In genomic region chr5:145113416-145113815, GRCm38 (mm10) we compare ENCODE assay signal across 8 mouse cellular contexts. TPM values are rescaled to one million over a fixed set of nuclear protein-coding genes. Genes with fewer than 3 reads are reported as not detected.
DNase-seq lines count a peak whose midpoint lies in the region; ATAC-seq and TF ChIP-seq lines count a peak whose summit lies in the region.
"Had no signal": no experiment of that assay in that cellular context is flagged by ENCODE, and none has a peak within 500 bp of the region (broad histone marks: within the 10 kb centered on the region; RNA-seq: fewer than 3 reads in every experiment).

No protein-coding gene starts in this region.

- H3K4me2 ChIP-seq in lung, embryonic 14.5 days, result peak overlapping the region; percentile 78
- peak overlapping the region; percentile 54; the same call in 1 of the 2 replicates for H3K4me2 ChIP-seq in forebrain, embryonic 16.5 days (ENCODE audit: low read length)
- peak overlapping the region; percentile 69 for H3K4me2 ChIP-seq in myocyte (ENCODE audit: low read depth)

- no peak overlapping the region for H3K27ac ChIP-seq in lung, embryonic 14.5 days (ENCODE audit: low read depth)
- no peak overlapping the region for H3K27ac ChIP-seq in brown adipose tissue, adult 24 weeks (replicated peaks; ENCODE audit: low read depth, low read length)
- H3K27ac ChIP-seq in forebrain, embryonic 16.5 days (ENCODE audit: low read length), result no peak overlapping the region

- 18% methylated on average over 2 of the region's 2 CpGs for WGBS in lung, embryonic 14.5 days
- 61% methylated on average over 2 of the region's 2 CpGs for WGBS in forebrain, embryonic 16.5 days

- peak overlapping the region; percentile 66 for H3K9ac ChIP-seq in lung, embryonic 14.5 days
- no peak overlapping the region for H3K9ac ChIP-seq in forebrain, embryonic 16.5 days (replicated peaks; ENCODE audit: low read depth, low read length)

- H3K36me3 ChIP-seq in lung, embryonic 14.5 days (ENCODE audit: insufficient read depth), result peaks cover 25% of the 10 kb centered on the region
- peaks cover 16% of the 10 kb centered on the region; the same call in 1 of the 2 replicates for H3K36me3 ChIP-seq in forebrain, embryonic 16.5 days (ENCODE audit: control insufficient read depth, insufficient read depth)
- H3K36me3 ChIP-seq in myocyte (ENCODE audit: control insufficient read depth, insufficient read depth), result peaks cover 7% of the 10 kb centered on the region

- TF ChIP-seq CTCF in lung, embryonic 14.5 days (IDR thresholded peaks at IDR 0.05; ENCODE audit: low read depth), result no peak

- no peaks in the 10 kb centered on the region for H3K27me3 ChIP-seq in lung, embryonic 14.5 days (ENCODE audit: insufficient read depth, low read length)
- H3K27me3 ChIP-seq in forebrain, embryonic 16.5 days (replicated peaks; ENCODE audit: control insufficient read depth, insufficient read depth, low read length), result 0 out of 2 replicates have a peak, but pooled peaks cover 4% of the 10 kb centered on the region
- H3K27me3 ChIP-seq in myocyte (ENCODE audit: control insufficient read depth, insufficient read depth, insufficient read length), result no peaks in the 10 kb centered on the region

- ATAC-seq in lung, embryonic 14.5 days (ENCODE audit: insufficient read depth), result no peak
- no peak for ATAC-seq in forebrain, embryonic 16.5 days
- ATAC-seq in inflammation-experienced regulatory T-cells, adult 6 months, result no peak

- peak overlapping the region; percentile 69 for H3K4me3 ChIP-seq in lung, embryonic 14.5 days (ENCODE audit: low read depth, low read length)
- peak overlapping the region; percentile 88 for H3K4me3 ChIP-seq in brown adipose tissue, adult 24 weeks (ENCODE audit: insufficient read depth, low read depth, low read length)
- H3K4me3 ChIP-seq in forebrain, embryonic 16.5 days (replicated peaks; ENCODE audit: low read length), result no peak overlapping the region
- peak overlapping the region; percentile 84 for H3K4me3 ChIP-seq in myocyte

- no peaks in the 10 kb centered on the region for H3K9me3 ChIP-seq in lung, embryonic 14.5 days (ENCODE audit: low read depth, low read length)
- H3K9me3 ChIP-seq in forebrain, embryonic 16.5 days (ENCODE audit: control insufficient read depth, low read length), result no peaks in the 10 kb centered on the region

- no peaks in the 10 kb centered on the region for H3K4me1 ChIP-seq in lung, embryonic 14.5 days (ENCODE audit: insufficient read depth)
- peaks cover 10% of the 10 kb centered on the region for H3K4me1 ChIP-seq in brown adipose tissue, adult 24 weeks (ENCODE audit: control insufficient read depth, insufficient read depth, insufficient read length, low read length)
- H3K4me1 ChIP-seq in forebrain, embryonic 16.5 days (replicated peaks; ENCODE audit: control insufficient read depth, insufficient read depth, low read length), result peaks cover 12% of the 10 kb centered on the region

- no peak for DNase-seq in lung, embryonic 14.5 days
- no peak for DNase-seq in lung, postnatal 25 days (ENCODE audit: low spot score)
- DNase-seq in cerebellum, postnatal 10 days, result no peak

- peaks cover 35% of the 10 kb centered on the region for H3K79me2 ChIP-seq in myocyte (ENCODE audit: control insufficient read depth, insufficient read depth)

- H3ac ChIP-seq in myocyte (ENCODE audit: control insufficient read depth, insufficient read length), result no peak overlapping the region

- no peak for TF ChIP-seq POLR2A in myocyte (IDR thresholded peaks at IDR 0.05; ENCODE audit: insufficient read length, low read depth)

TF ChIP-seq in myocyte, 11 proteins besides CTCF, POLR2A, EP300 and RAD21:
- TF ChIP-seq E2F4 (IDR thresholded peaks at IDR 0.05; ENCODE audit: insufficient read depth) (no peak), SRF (IDR thresholded peaks at IDR 0.05; ENCODE audit: control insufficient read depth, insufficient read length, low read depth) (no peak), MAX (IDR thresholded peaks at IDR 0.05; ENCODE audit: low read depth) (no peak), CEBPB (IDR thresholded peaks at IDR 0.05; ENCODE audit: insufficient read depth, poor library complexity, severe bottlenecking) (no peak), TCF3 (IDR thresholded peaks at IDR 0.05; ENCODE audit: insufficient read length, low read depth) (no peak), MYOD1 (IDR thresholded peaks at IDR 0.05; ENCODE audit: control insufficient read depth in 1 of 3, insufficient read length in 2 of 3, low read depth in 2 of 3) (no peak), MYOG (IDR thresholded peaks at IDR 0.05; ENCODE audit: control insufficient read depth in 1 of 3, insufficient read depth in 1 of 3, insufficient read length in 2 of 3, low read depth in 2 of 3) (no peak), REST (IDR thresholded peaks at IDR 0.05; ENCODE audit: insufficient read depth, insufficient read length) (no peak), TCF12 (IDR thresholded peaks at IDR 0.05; ENCODE audit: insufficient read depth, poor library complexity, severe bottlenecking) (no peak), USF1 (IDR thresholded peaks at IDR 0.05; ENCODE audit: low read depth) (no peak), POLR2AphosphoS2 (IDR thresholded peaks at IDR 0.05; ENCODE audit: insufficient read length, low read depth) (no peak)
TF ChIP-seq in myocyte: peak in this region for 0.

RNA-seq across cellular contexts. Expression of gene Arpc1b, which starts 0.6 kb away (rescaled TPM):
- 182 and 189 TPM in 2 replicates for polyA plus RNA-seq in lung, embryonic 14.5 days (2014; fragmentation: Nextera tagmentation; extraction: Ambion mirVana)
- polyA plus RNA-seq in brown adipose tissue, adult 24 weeks (2012; ENCODE audit: insufficient read depth, insufficient read length, missing spikeins), result 77.2 and 84.9 TPM in 2 replicates
- 62.2 and 63.7 TPM in 2 replicates for polyA plus RNA-seq in forebrain, embryonic 16.5 days (2015; fragmentation: Nextera tagmentation; extraction: Ambion mirVana)
- 482 TPM for polyA plus RNA-seq in myocyte (2012; fragmentation: generic; extraction: Trizol)
- polyA plus RNA-seq in inflammation-experienced regulatory T-cells, adult 6 months (2017; shearing (Covaris generic)), result 1,000 to 10,000 TPM in 1 of 3 experiments, 100 to 1,000 TPM in 2; 806 to 1,201 (median 880) TPM

RNA-seq across cellular contexts. Expression of gene Pdap1, which starts 26.6 kb away (rescaled TPM):
- polyA plus RNA-seq in lung, embryonic 14.5 days (2014; fragmentation: Nextera tagmentation; extraction: Ambion mirVana), result 107 and 113 TPM in 2 replicates
- 75.0 and 96.2 TPM in 2 replicates for polyA plus RNA-seq in brown adipose tissue, adult 24 weeks (2012; ENCODE audit: insufficient read depth, insufficient read length, missing spikeins)
- 93.1 and 96.3 TPM in 2 replicates for polyA plus RNA-seq in forebrain, embryonic 16.5 days (2015; fragmentation: Nextera tagmentation; extraction: Ambion mirVana)
- 98.9 TPM for polyA plus RNA-seq in myocyte (2012; fragmentation: generic; extraction: Trizol)
- 10 to 100 TPM; 34.4 to 55.2 (median 47.9) TPM for polyA plus RNA-seq in inflammation-experienced regulatory T-cells, adult 6 months (2017; shearing (Covaris generic))

RNA-seq across cellular contexts. Expression of gene Bud31, which starts 26.7 kb away (rescaled TPM):
- polyA plus RNA-seq in lung, embryonic 14.5 days (2014; fragmentation: Nextera tagmentation; extraction: Ambion mirVana), result 201 and 204 TPM in 2 replicates
- polyA plus RNA-seq in brown adipose tissue, adult 24 weeks (2012; ENCODE audit: insufficient read depth, insufficient read length, missing spikeins), result 116 and 156 TPM in 2 replicates
- 190 and 196 TPM in 2 replicates for polyA plus RNA-seq in forebrain, embryonic 16.5 days (2015; fragmentation: Nextera tagmentation; extraction: Ambion mirVana)
- polyA plus RNA-seq in myocyte (2012; fragmentation: generic; extraction: Trizol), result 130 TPM
- polyA plus RNA-seq in inflammation-experienced regulatory T-cells, adult 6 months (2017; shearing (Covaris generic)), result 100 to 1,000 TPM; 114 to 119 (median 115) TPM

RNA-seq across cellular contexts. Expression of gene Kpna7, which starts 29.6 kb away (rescaled TPM):
- polyA plus RNA-seq in lung, embryonic 14.5 days (2014; fragmentation: Nextera tagmentation; extraction: Ambion mirVana), result not detected in 2 replicates
- not detected in 2 replicates for polyA plus RNA-seq in brown adipose tissue, adult 24 weeks (2012; ENCODE audit: insufficient read depth, insufficient read length, missing spikeins)
- not detected in 2 replicates for polyA plus RNA-seq in forebrain, embryonic 16.5 days (2015; fragmentation: Nextera tagmentation; extraction: Ambion mirVana)
- not detected for polyA plus RNA-seq in myocyte (2012; fragmentation: generic; extraction: Trizol)
- polyA plus RNA-seq in inflammation-experienced regulatory T-cells, adult 6 months (2017; shearing (Covaris generic)), result not detected
- polyA plus RNA-seq: frontal cortex, adult 2 months had no signal

RNA-seq across cellular contexts. Expression of gene Arpc1a, which starts 29.8 kb away (rescaled TPM):
- 144 and 148 TPM in 2 replicates for polyA plus RNA-seq in lung, embryonic 14.5 days (2014; fragmentation: Nextera tagmentation; extraction: Ambion mirVana)
- polyA plus RNA-seq in brown adipose tissue, adult 24 weeks (2012; ENCODE audit: insufficient read depth, insufficient read length, missing spikeins), result 91.1 and 112 TPM in 2 replicates
- polyA plus RNA-seq in forebrain, embryonic 16.5 days (2015; fragmentation: Nextera tagmentation; extraction: Ambion mirVana), result 247 and 259 TPM in 2 replicates
- polyA plus RNA-seq in myocyte (2012; fragmentation: generic; extraction: Trizol), result 67.2 TPM
- polyA plus RNA-seq in inflammation-experienced regulatory T-cells, adult 6 months (2017; shearing (Covaris generic)), result 10 to 100 TPM; 86.2 to 96.6 (median 91.8) TPM
